Mouse (Mus musculus): Measurements from ENCODE around the gene Acot3.
"Not testable (repeated sequence)": the region's sequence is repeated elsewhere in the genome, so short reads cannot be mapped to it uniquely, and the experiment has no call there.

GRCm38 (mm10) chr12:84020528-84020927, 31.4 kb upstream of the Acot3 start:
- not testable (repeated sequence) for TF ChIP-seq POLR2A (IDR thresholded peaks at IDR 0.05; ENCODE audit: low read depth, low read length); EP300 (IDR thresholded peaks at IDR 0.05; ENCODE audit: low read length); CTCF (conservative IDR thresholded peaks at IDR 0.05 in 1 of 2, IDR thresholded peaks at IDR 0.05 in 1 of 2; ENCODE audit: low read depth in 2 of 2, low read length in 2 of 2); ZKSCAN1 (IDR thresholded peaks at IDR 0.05; ENCODE audit: borderline replicate concordance, low read depth, low read length); RCOR1 (conservative IDR thresholded peaks at IDR 0.05; ENCODE audit: low read depth, low read length); MYC (IDR thresholded peaks at IDR 0.05; ENCODE audit: low read depth, low read length); E2F4 (IDR thresholded peaks at IDR 0.05; ENCODE audit: insufficient replicate concordance, low read depth, low read length); NRF1 (IDR thresholded peaks at IDR 0.05; ENCODE audit: low read depth, low read length); MAFK (IDR thresholded peaks at IDR 0.05; ENCODE audit: insufficient replicate concordance, low read length); CHD1 (IDR thresholded peaks at IDR 0.05; ENCODE audit: low read depth, low read length)
